Mouse (Mus musculus) liver, postnatal 0 days (tissue): ENCODE results near the gene Clpsl2. TPM values are rescaled to one million over a fixed set of nuclear protein-coding genes. Genes with fewer than 3 reads are reported as not detected.
A peak's percentile ranks its signal among the peaks of the same experiment; 100 is the strongest.

ENCODE experiments used
- ATAC-seq: fragments of 200-750 bp; cut with Nextera tagmentation; 2 replicates; pipeline ENCODE4 v1.8.0; 2017; ENCODE audit warnings: mild to moderate bottlenecking, moderate library complexity
- DNase-seq: peaks from one replicate; pipeline ENCODE4 v3.0.0-alpha.2; 2016
- H3K27ac ChIP-seq: fragments of 300-500 bp; sonication (generic); 2 replicates; pipeline ENCODE4 v1.5.1; 2014; ENCODE audit warnings: antibody characterized with exemption, moderate library complexity, mild to moderate bottlenecking, low read depth
- H3K27me3 ChIP-seq: fragments of 300-500 bp; sonication (generic); 2 replicates; pipeline ENCODE4 v1.6.1; 2014; ENCODE audit warnings: low read length, control low read depth, mixed read lengths; ENCODE audit not compliant: insufficient read depth
- H3K36me3 ChIP-seq: fragments of 300-500 bp; sonication (generic); replicated peaks from 2 replicates; pipeline ENCODE4 v1.6.1; 2014; ENCODE audit warnings: mild to moderate bottlenecking, control low read depth, low read length, moderate library complexity, mixed read lengths; ENCODE audit not compliant: insufficient read depth
- H3K4me1 ChIP-seq: fragments of 300-500 bp; sonication (generic); 2 replicates; pipeline ENCODE4 v1.6.1; 2014; ENCODE audit warnings: antibody characterized with exemption, mild to moderate bottlenecking, control low read depth; ENCODE audit not compliant: insufficient read depth
- H3K4me2 ChIP-seq: fragments of 300-500 bp; sonication (generic); 2 replicates; pipeline ENCODE4 v1.6.1; 2014; ENCODE audit warnings: low read depth, mild to moderate bottlenecking, low read length, moderate library complexity, mixed read lengths
- H3K4me3 ChIP-seq: fragments of 300-500 bp; sonication (generic); 2 replicates; pipeline ENCODE4 v1.5.1; 2014; ENCODE audit warnings: low read depth, low read length
- H3K9ac ChIP-seq: fragments of 300-500 bp; sonication (generic); replicated peaks from 2 replicates; pipeline ENCODE4 v1.6.1; 2014; ENCODE audit warnings: mild to moderate bottlenecking, moderate library complexity
- H3K9me3 ChIP-seq: fragments of 300-500 bp; sonication (generic); 2 replicates; pipeline ENCODE4 v1.6.1; 2016; ENCODE audit warnings: mild to moderate bottlenecking, control low read depth, low read length, mixed read lengths
- CTCF ChIP-seq: sonication (generic); IDR thresholded peaks from 2 replicates; pipeline ENCODE4 v1.5.1; 2016; ENCODE audit warnings: antibody characterized with exemption, low read depth
- EP300 ChIP-seq: IDR thresholded peaks from 2 replicates; pipeline ENCODE4 v1.6.1; 2016; ENCODE audit warnings: antibody characterized with exemption, low read depth, mild to moderate bottlenecking
- WGBS: fragments of 180-500 bp; shearing (Covaris S2); extraction: QIAGEN DNeasy Blood & Tissue Kit; methylation state at CpG from one replicate; pipeline ENCODE4 v1.1.7; 2014; ENCODE audit not compliant: insufficient replicate concordance; 5-methylcytosine and 5-hydroxymethylcytosine counted together
- polyA plus RNA-seq: library from polyadenylated mRNA; unstranded; fragments of >200 nt; fragmentation: Nextera tagmentation; extraction: Ambion mirVana; gene quantifications from 2 replicates; pipeline ENCODE4 v1.2.1, GENCODE M21; 2015

Clpsl2 gene
- polyA plus RNA-seq, 1 experiment from 2014 or later: not detected

DNA sequence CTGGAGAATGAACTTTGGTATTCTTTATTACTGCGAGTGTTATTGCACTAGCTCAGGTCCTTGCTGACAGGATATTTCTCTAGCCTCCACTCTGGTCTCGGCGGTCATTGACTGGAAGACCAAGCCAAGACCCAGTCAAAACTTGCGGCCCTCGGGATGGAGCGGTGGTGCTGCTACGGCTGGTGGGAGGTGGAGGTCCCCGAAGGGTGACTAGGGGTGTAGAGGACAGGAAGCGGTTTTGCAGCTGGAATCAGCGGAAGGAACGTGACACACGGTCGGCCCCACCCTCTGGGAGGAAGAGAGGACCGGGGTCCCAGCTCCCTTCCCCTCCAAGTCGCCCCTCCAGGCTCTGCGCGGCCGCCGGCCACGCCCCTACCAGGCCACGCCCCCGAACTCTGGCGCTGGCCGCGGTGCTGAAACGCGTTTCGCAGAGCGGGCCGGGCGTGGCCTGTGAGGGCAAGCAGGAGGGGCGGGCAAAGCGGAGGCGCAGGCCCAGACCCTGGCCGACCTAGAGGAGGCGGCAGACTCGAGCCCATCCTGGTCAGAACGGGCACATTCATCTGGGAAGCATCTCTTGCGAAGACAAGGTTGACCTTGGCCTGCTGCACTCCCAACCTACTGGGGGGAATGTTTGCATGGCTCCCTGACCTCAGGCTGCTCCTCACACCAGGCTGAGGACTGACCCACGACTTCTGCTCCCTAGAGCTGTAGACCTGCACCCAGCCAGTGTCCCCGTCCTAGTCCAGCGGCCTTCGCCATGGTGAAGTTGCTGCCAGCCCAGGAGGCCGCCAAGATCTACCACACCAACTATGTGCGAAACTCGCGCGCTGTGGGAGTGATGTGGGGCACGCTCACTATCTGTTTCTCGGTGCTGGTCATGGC, 26.3 kb downstream of the Clpsl2 start, which contains the start of gene Lhfpl5:
Lhfpl5 (plus strand) TSS at position 398 of the 882 bp plus-strand sequence.
- DNase-seq: peak; percentile 75
- WGBS: 13% methylated on average over 45 of the region's 50 CpGs
- peak; percentile 64 for ATAC-seq
- Histone ChIP-seq H3K9ac (no peak within 1 kb of the TSS), H3K4me2 (peak within 1 kb of the TSS; percentile 45), H3K36me3 (no peaks in the 10 kb centered on the region), H3K27me3 (no peaks in the 10 kb centered on the region), H3K9me3 (no peaks in the 10 kb centered on the region), H3K4me3 (no peak within 1 kb of the TSS), H3K27ac (no peak within 1 kb of the TSS), H3K4me1 (peaks cover 8% of the 10 kb centered on the region)
- TF ChIP-seq EP300 (no peak), CTCF (no peak)

DNA sequence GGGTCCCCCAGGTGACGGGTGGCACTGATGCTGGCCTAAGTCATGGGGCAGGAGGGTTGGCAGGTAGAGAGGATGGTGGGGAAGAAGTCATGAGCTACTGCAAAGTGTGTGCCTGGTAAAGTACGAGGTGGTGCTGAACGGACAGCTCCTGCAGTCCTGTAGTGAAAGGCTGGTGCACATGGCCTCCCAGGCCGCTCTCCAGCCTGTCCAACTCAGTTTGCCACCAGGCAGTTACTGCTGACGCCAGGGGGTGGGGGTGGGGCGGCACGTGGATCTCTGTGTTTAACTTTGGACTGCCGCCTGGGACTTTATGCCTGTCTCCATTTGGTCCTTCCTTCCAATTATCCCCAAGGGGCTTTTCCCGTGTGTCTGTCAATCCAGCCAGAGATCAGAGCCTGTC, 31.2 kb downstream of the Clpsl2 start:
- peaks cover 5% of the 10 kb centered on the region for H3K4me1 ChIP-seq
- 5% methylated on average over 9 of the region's 9 CpGs for WGBS
- no peak overlapping the region for H3K9ac ChIP-seq
- DNase-seq (peak; percentile 85), ATAC-seq (peak; percentile 78; the same call in 1 of the 2 replicates)
- no peaks in the 10 kb centered on the region for H3K36me3 ChIP-seq
- no peak overlapping the region for H3K27ac ChIP-seq
- TF ChIP-seq CTCF: no peak
- no peak for TF ChIP-seq EP300
- no peak overlapping the region for H3K4me2 ChIP-seq
- no peak overlapping the region for H3K4me3 ChIP-seq
- no peaks in the 10 kb centered on the region for H3K27me3 ChIP-seq
- H3K9me3 ChIP-seq: no peaks in the 10 kb centered on the region

DNA sequence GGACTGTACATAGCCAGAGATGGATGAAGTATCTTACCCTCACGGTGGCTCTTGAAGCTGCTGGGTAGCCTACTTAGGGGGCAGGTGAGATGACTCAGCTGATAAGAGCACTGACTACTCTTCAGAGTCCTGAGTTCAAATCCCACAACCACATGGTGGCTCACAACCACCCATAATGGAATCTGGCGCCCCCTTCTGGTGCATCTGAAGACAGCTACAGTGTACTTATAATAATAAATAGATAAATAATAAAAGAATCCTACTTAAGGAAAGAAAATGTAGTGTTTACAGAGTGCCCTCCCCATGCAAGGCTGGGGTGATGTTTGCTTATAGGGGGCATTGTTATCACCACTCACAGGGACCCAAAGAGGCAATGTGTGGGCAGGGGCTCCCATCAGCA, 31.8 kb downstream of the Clpsl2 start:
- no peaks in the 10 kb centered on the region for H3K9me3 ChIP-seq
- no peaks in the 10 kb centered on the region for H3K27me3 ChIP-seq
- H3K4me3 ChIP-seq: no peak overlapping the region
- H3K4me2 ChIP-seq: no peak overlapping the region
- no peaks in the 10 kb centered on the region for H3K4me1 ChIP-seq
- DNase-seq (no peak), ATAC-seq (no peak)
- H3K9ac ChIP-seq: no peak overlapping the region
- 34% methylated on average over 2 of the region's 2 CpGs for WGBS
- H3K36me3 ChIP-seq: no peaks in the 10 kb centered on the region
- no peak overlapping the region for H3K27ac ChIP-seq
- TF ChIP-seq EP300 (no peak), CTCF (no peak)

GRCm38 (mm10) chr17:28586509-28586908, 37.3 kb downstream of the Clpsl2 start:
- Histone ChIP-seq H3K27ac (no peak overlapping the region), H3K4me1 (no peaks in the 10 kb centered on the region; the same call in 1 of the 2 replicates), H3K9me3 (no peaks in the 10 kb centered on the region), H3K36me3 (peaks cover 30% of the 10 kb centered on the region), H3K4me3 (no peak overlapping the region), H3K9ac (no peak overlapping the region), H3K27me3 (no peaks in the 10 kb centered on the region), H3K4me2 (no peak overlapping the region)
- no peak for TF ChIP-seq CTCF
- no peak for TF ChIP-seq EP300
- 80% methylated on average over 3 of the region's 3 CpGs for WGBS
- ATAC-seq (no peak), DNase-seq (no peak)

DNA sequence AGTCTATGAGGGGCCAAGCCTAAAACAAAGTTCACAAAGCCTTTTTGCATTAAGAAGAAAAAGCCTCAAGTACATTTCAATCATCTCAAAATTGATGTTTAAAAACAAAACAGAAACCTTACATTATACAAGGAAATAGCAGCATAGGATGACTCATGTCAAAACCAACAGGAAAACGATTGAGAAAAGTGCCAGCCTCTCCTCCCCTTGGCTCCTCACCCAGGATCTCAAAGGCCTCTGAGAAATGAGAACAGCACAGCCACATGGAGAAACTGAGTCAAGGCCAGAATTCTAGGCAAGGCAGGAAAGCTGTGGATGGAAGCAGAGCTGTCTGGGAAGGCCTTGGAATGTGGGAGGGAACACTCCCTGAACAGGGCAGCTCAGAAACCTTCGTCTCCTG, 39.4 kb downstream of the Clpsl2 start:
- peaks cover 50% of the 10 kb centered on the region for H3K36me3 ChIP-seq
- WGBS: 61% methylated on average over 2 of the region's 2 CpGs
- DNase-seq (no peak), ATAC-seq (no peak)
- no peak for TF ChIP-seq EP300
- no peak for TF ChIP-seq CTCF
- H3K9ac ChIP-seq: no peak overlapping the region
- peak overlapping the region; percentile 18; the same call in 1 of the 2 replicates for H3K4me2 ChIP-seq
- H3K27me3 ChIP-seq: no peaks in the 10 kb centered on the region
- no peaks in the 10 kb centered on the region for H3K9me3 ChIP-seq
- no peak overlapping the region for H3K4me3 ChIP-seq
- no peaks in the 10 kb centered on the region; the same call in 1 of the 2 replicates for H3K4me1 ChIP-seq
- peak overlapping the region; percentile 16; the same call in 1 of the 2 replicates for H3K27ac ChIP-seq

DNA sequence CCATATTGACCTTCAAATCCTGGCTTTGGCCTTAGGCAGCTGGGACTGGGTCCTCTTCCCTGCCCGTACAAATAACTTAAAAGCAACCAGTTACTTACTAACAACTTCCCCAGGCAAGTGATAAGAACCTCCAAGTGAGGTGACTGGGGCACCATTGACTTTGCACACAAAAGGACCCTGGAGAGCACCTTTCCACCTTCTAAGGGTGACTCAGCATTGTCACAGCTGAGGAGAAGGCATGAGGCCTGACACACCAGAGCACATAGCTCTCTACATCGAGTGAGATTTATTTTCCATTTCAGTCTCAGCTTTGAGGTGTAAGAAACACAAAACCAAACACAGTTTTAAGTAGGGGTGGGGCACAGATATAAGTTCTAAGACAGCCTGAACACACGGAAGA, 41.4 kb downstream of the Clpsl2 start:
- H3K4me3 ChIP-seq: no peak overlapping the region
- no peaks in the 10 kb centered on the region for H3K9me3 ChIP-seq
- no peak overlapping the region for H3K9ac ChIP-seq
- TF ChIP-seq CTCF: no peak
- no peak for TF ChIP-seq EP300
- no peak overlapping the region for H3K4me2 ChIP-seq
- peaks cover 55% of the 10 kb centered on the region for H3K36me3 ChIP-seq
- H3K27me3 ChIP-seq: no peaks in the 10 kb centered on the region
- ATAC-seq: no peak
- DNase-seq: no peak
- H3K4me1 ChIP-seq: no peaks in the 10 kb centered on the region; the same call in 1 of the 2 replicates
- WGBS: 74% methylated on average over 3 of the region's 3 CpGs
- H3K27ac ChIP-seq: no peak overlapping the region
